Mouse (Mus musculus): Measurements from ENCODE around the gene Mthfd2l. TPM values are rescaled to one million over a fixed set of nuclear protein-coding genes. Genes with fewer than 3 reads are reported as not detected.

Mthfd2l gene
- 56.4 and 59.6 TPM in 2 replicates for polyA plus RNA-seq (2016; fragmentation: Nextera tagmentation; extraction: Ambion mirVana)

- Histone ChIP-seq H3K4me1 (peaks cover 16% of the 10 kb centered on the region), H3K9me3 (no peaks in the 10 kb centered on the region), H3K27ac (peak within 1 kb of the TSS; percentile 99), H3K4me3 (peak within 1 kb of the TSS; percentile 80), H3K27me3 (ENCODE audit: poor library complexity, severe bottlenecking) (no peaks in the 10 kb centered on the region), H3K36me3 (replicated peaks) (peaks cover 31% of the 10 kb centered on the region)
- DNase-seq (ENCODE audit: extremely low spot score, low spot score): peak; percentile 86
- under 1% methylated on average over 77 of the region's 79 CpGs for WGBS
These were observed at the start of gene Mthfd2l for GRCm38 (mm10) chr5:90930971-90931851. Gene Mthfd2l (plus strand): TSS chr5:90931117.

GRCm38 (mm10) chr5:90881682-90882081, 49.2 kb upstream of the Mthfd2l start:
- 92% methylated on average over 5 of the region's 5 CpGs for WGBS
- no peak overlapping the region for H3K4me3 ChIP-seq
- no peaks in the 10 kb centered on the region for H3K27me3 ChIP-seq (ENCODE audit: poor library complexity, severe bottlenecking)
- H3K36me3 ChIP-seq (replicated peaks): no peaks in the 10 kb centered on the region
- no peak overlapping the region for H3K27ac ChIP-seq
- no peaks in the 10 kb centered on the region for H3K4me1 ChIP-seq
- H3K9me3 ChIP-seq: no peaks in the 10 kb centered on the region; the same call in 1 of the 2 replicates
- no peak for DNase-seq (ENCODE audit: extremely low spot score, low spot score)

GRCm38 (mm10) chr5:90882146-90882545, 48.8 kb upstream of the Mthfd2l start:
- Histone ChIP-seq H3K4me3 (no peak overlapping the region), H3K36me3 (replicated peaks) (no peaks in the 10 kb centered on the region), H3K9me3 (no peaks in the 10 kb centered on the region; the same call in 1 of the 2 replicates), H3K27ac (no peak overlapping the region), H3K4me1 (no peaks in the 10 kb centered on the region), H3K27me3 (ENCODE audit: poor library complexity, severe bottlenecking) (no peaks in the 10 kb centered on the region)
- no peak for DNase-seq (ENCODE audit: extremely low spot score, low spot score)
- WGBS: 91% methylated on average over 5 of the region's 5 CpGs

GRCm38 (mm10) chr5:90884628-90885242, 46.2 kb upstream of the Mthfd2l start:
- H3K27me3 ChIP-seq (ENCODE audit: poor library complexity, severe bottlenecking): 0 out of 2 replicates have a peak, but pooled peaks cover 4% of the 10 kb centered on the region
- H3K9me3 ChIP-seq: no peaks in the 10 kb centered on the region; the same call in 1 of the 2 replicates
- H3K27ac ChIP-seq: no peak overlapping the region
- WGBS: 84% methylated on average over 2 of the region's 2 CpGs
- no peak for DNase-seq (ENCODE audit: extremely low spot score, low spot score)
- H3K4me1 ChIP-seq: no peaks in the 10 kb centered on the region
- no peaks in the 10 kb centered on the region for H3K36me3 ChIP-seq (replicated peaks)
- H3K4me3 ChIP-seq: no peak overlapping the region

- Histone ChIP-seq H3K27me3 (ENCODE audit: poor library complexity, severe bottlenecking) (peaks cover 20% of the 10 kb centered on the region), H3K27ac (no peak overlapping the region), H3K4me1 (peaks cover 13% of the 10 kb centered on the region), H3K9me3 (no peaks in the 10 kb centered on the region), H3K4me3 (no peak overlapping the region), H3K36me3 (replicated peaks) (no peaks in the 10 kb centered on the region)
- 81% methylated on average over 5 of the region's 5 CpGs for WGBS
- no peak for DNase-seq (ENCODE audit: extremely low spot score, low spot score)
These were observed 42.3 kb upstream of the Mthfd2l start for GRCm38 (mm10) chr5:90888661-90889060.

- Histone ChIP-seq H3K4me3 (peak within 1 kb of the TSS; percentile 62), H3K27ac (peak within 1 kb of the TSS; percentile 76), H3K9me3 (no peaks in the 10 kb centered on the region), H3K27me3 (ENCODE audit: poor library complexity, severe bottlenecking) (peaks cover 20% of the 10 kb centered on the region), H3K36me3 (replicated peaks) (no peaks in the 10 kb centered on the region), H3K4me1 (peaks cover 13% of the 10 kb centered on the region)
- DNase-seq (ENCODE audit: extremely low spot score, low spot score): peak; percentile 43
- WGBS: 6% methylated on average over 30 of the region's 30 CpGs
These were observed 40.1 kb upstream of the Mthfd2l start, which contains the start of gene Cxcl1 for GRCm38 (mm10) chr5:90890519-90891463. Gene Cxcl1 (plus strand): TSS chr5:90891241.

GRCm38 (mm10) chr5:90891464-90891813, 39.5 kb upstream of the Mthfd2l start:
- peaks cover 20% of the 10 kb centered on the region for H3K27me3 ChIP-seq (ENCODE audit: poor library complexity, severe bottlenecking)
- peak overlapping the region; percentile 62 for H3K4me3 ChIP-seq
- no peaks in the 10 kb centered on the region for H3K9me3 ChIP-seq
- 24% methylated on average over 10 of the region's 10 CpGs for WGBS
- H3K4me1 ChIP-seq: peaks cover 13% of the 10 kb centered on the region
- H3K27ac ChIP-seq: peak overlapping the region; percentile 76
- no peaks in the 10 kb centered on the region for H3K36me3 ChIP-seq (replicated peaks)
- DNase-seq (ENCODE audit: extremely low spot score, low spot score): no peak

GRCm38 (mm10) chr5:90894231-90894630, 36.7 kb upstream of the Mthfd2l start:
- Histone ChIP-seq H3K9me3 (no peaks in the 10 kb centered on the region), H3K36me3 (replicated peaks) (no peaks in the 10 kb centered on the region), H3K27me3 (ENCODE audit: poor library complexity, severe bottlenecking) (peaks cover 20% of the 10 kb centered on the region), H3K4me1 (peaks cover 13% of the 10 kb centered on the region), H3K27ac (no peak overlapping the region), H3K4me3 (no peak overlapping the region)
- whole genome bisulfite sequencing: 82% methylated on average over 8 of the region's 8 CpGs
- DNase-seq (ENCODE audit: extremely low spot score, low spot score): no peak

GRCm38 (mm10) chr5:90897429-90897828, 33.5 kb upstream of the Mthfd2l start:
- no peak for DNase-seq (ENCODE audit: extremely low spot score, low spot score)
- H3K9me3 ChIP-seq: no peaks in the 10 kb centered on the region
- 83% methylated on average over 3 of the region's 3 CpGs for WGBS
- H3K27ac ChIP-seq: no peak overlapping the region
- H3K4me1 ChIP-seq: peaks cover under 1% of the 10 kb centered on the region; the same call in 1 of the 2 replicates
- H3K4me3 ChIP-seq: no peak overlapping the region
- H3K36me3 ChIP-seq (replicated peaks): no peaks in the 10 kb centered on the region
- no peaks in the 10 kb centered on the region for H3K27me3 ChIP-seq (ENCODE audit: poor library complexity, severe bottlenecking)

GRCm38 (mm10) chr5:90899308-90899707, 31.6 kb upstream of the Mthfd2l start:
- Histone ChIP-seq H3K4me3 (no peak overlapping the region), H3K27me3 (ENCODE audit: poor library complexity, severe bottlenecking) (peaks cover 10% of the 10 kb centered on the region), H3K36me3 (replicated peaks) (no peaks in the 10 kb centered on the region), H3K27ac (no peak overlapping the region), H3K4me1 (peaks cover 16% of the 10 kb centered on the region), H3K9me3 (no peaks in the 10 kb centered on the region)
- 86% methylated on average over 5 of the region's 5 CpGs for WGBS
- DNase-seq (ENCODE audit: extremely low spot score, low spot score): no peak

- Histone ChIP-seq H3K9me3 (no peaks in the 10 kb centered on the region), H3K36me3 (replicated peaks) (no peaks in the 10 kb centered on the region), H3K27ac (no peak overlapping the region), H3K4me1 (peaks cover 16% of the 10 kb centered on the region), H3K27me3 (ENCODE audit: poor library complexity, severe bottlenecking) (peaks cover 18% of the 10 kb centered on the region), H3K4me3 (no peak overlapping the region)
- no peak for DNase-seq (ENCODE audit: extremely low spot score, low spot score)
- WGBS: 80% methylated on average over 7 of the region's 7 CpGs
These were observed 30.8 kb upstream of the Mthfd2l start for GRCm38 (mm10) chr5:90900147-90900546.

- H3K27me3 ChIP-seq (ENCODE audit: poor library complexity, severe bottlenecking): peaks cover 18% of the 10 kb centered on the region
- H3K9me3 ChIP-seq: no peaks in the 10 kb centered on the region
- no peak overlapping the region for H3K27ac ChIP-seq
- H3K4me1 ChIP-seq: peaks cover 16% of the 10 kb centered on the region
- H3K4me3 ChIP-seq: no peak overlapping the region
- DNase-seq (ENCODE audit: extremely low spot score, low spot score): no peak
- 82% methylated on average over 7 of the region's 7 CpGs for WGBS
- no peaks in the 10 kb centered on the region for H3K36me3 ChIP-seq (replicated peaks)
These were observed 30.2 kb upstream of the Mthfd2l start for GRCm38 (mm10) chr5:90900688-90901087.

All from forebrain, embryonic 10.5 days (tissue).